Mouse (Mus musculus) neural tube, embryonic 14.5 days (tissue): ENCODE measurements at regions not wholly inside any gene's neighbourhood (a gene's known extent, or its start where the extent isn't known, plus 50 kb on each side); places are given as distances from the start of the nearest gene placed in this dataset.

Experiments
- ATAC-seq: fragments of 200-750 bp; cut with Nextera tagmentation; 2 replicates; pipeline ENCODE4 v1.8.0; 2017; ENCODE audit warnings: low read depth, mild to moderate bottlenecking, moderate TSS enrichment, moderate library complexity
- H3K27ac ChIP-seq: fragments of 300-500 bp; sonication (generic); 2 replicates; pipeline ENCODE4 v1.5.1; 2014; ENCODE audit warnings: low read depth, mild to moderate bottlenecking, control low read depth, low read length, moderate library complexity, mixed read lengths
- H3K27me3 ChIP-seq: fragments of 300-500 bp; sonication (generic); 2 replicates; pipeline ENCODE4 v1.6.1; 2014; ENCODE audit warnings: low read length; ENCODE audit not compliant: control insufficient read depth, insufficient read depth
- H3K36me3 ChIP-seq: fragments of 300-500 bp; sonication (generic); 2 replicates; pipeline ENCODE4 v1.6.1; 2014; ENCODE audit warnings: low read length, mixed read lengths; ENCODE audit not compliant: control insufficient read depth, insufficient read depth
- H3K4me1 ChIP-seq: fragments of 300-500 bp; sonication (generic); 2 replicates; pipeline ENCODE4 v1.6.1; 2014; ENCODE audit warnings: low read length; ENCODE audit not compliant: control insufficient read depth, insufficient read depth
- H3K4me2 ChIP-seq: fragments of 300-500 bp; sonication (generic); 2 replicates; pipeline ENCODE4 v1.6.1; 2014; ENCODE audit warnings: mild to moderate bottlenecking, low read depth, low read length, control low read depth
- H3K4me3 ChIP-seq: fragments of 300-500 bp; sonication (generic); 2 replicates; pipeline ENCODE4 v1.5.1; 2014; ENCODE audit warnings: low read depth, low read length, control low read depth, mixed read lengths
- H3K9ac ChIP-seq: fragments of 300-500 bp; sonication (generic); replicated peaks from 2 replicates; pipeline ENCODE4 v1.6.1; 2014; ENCODE audit warnings: low read depth, mild to moderate bottlenecking, control low read depth, low read length, mixed read lengths
- H3K9me3 ChIP-seq: fragments of 300-500 bp; sonication (generic); 2 replicates; pipeline ENCODE4 v1.6.1; 2016; ENCODE audit warnings: low read length; ENCODE audit not compliant: control insufficient read depth
- WGBS: fragments of 180-500 bp; shearing (Covaris S2); extraction: QIAGEN DNeasy Blood & Tissue Kit; methylation state at CpG from one replicate; pipeline ENCODE4 v1.1.7; 2014; 5-methylcytosine and 5-hydroxymethylcytosine counted together

- Histone ChIP-seq H3K9ac (no peak overlapping the region), H3K4me2 (no peak overlapping the region), H3K27me3 (no peaks in the 10 kb centered on the region), H3K27ac (no peak overlapping the region), H3K36me3 (no peaks in the 10 kb centered on the region), H3K9me3 (no peaks in the 10 kb centered on the region), H3K4me3 (no peak overlapping the region), H3K4me1 (no peaks in the 10 kb centered on the region)
- WGBS = 72% methylated on average over 1 of the region's 1 CpGs
- ATAC-seq = no peak
Measured at GRCm38 (mm10) chr8:80290311-80290710, 203.3 kb upstream of the Gypa start.

DNA sequence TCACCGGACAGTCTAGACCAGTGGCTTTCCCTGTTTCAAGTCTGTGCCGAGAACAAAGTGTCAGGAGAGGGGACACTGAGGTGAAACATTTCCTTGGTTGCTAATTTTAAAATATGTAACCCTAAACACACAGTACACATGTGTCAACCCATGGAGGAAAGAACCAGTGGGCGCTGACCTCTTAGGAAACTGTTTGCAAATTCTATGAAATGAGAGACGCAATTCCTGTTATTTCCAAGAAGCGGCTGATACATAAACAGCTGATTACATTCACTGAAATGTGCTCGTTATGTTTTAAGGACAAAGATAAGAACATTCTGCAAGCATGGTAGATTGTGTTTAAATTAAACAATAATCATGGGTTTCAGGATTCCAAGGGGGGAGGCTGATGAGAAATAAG, 204.3 kb upstream of the Gypa start:
- no peaks in the 10 kb centered on the region for H3K9me3 ChIP-seq
- H3K4me3 ChIP-seq = no peak overlapping the region
- H3K9ac ChIP-seq = no peak overlapping the region
- no peak overlapping the region for H3K27ac ChIP-seq
- 87% methylated on average over 6 of the region's 6 CpGs for WGBS
- H3K4me1 ChIP-seq = no peaks in the 10 kb centered on the region
- no peak overlapping the region for H3K4me2 ChIP-seq
- no peaks in the 10 kb centered on the region for H3K36me3 ChIP-seq
- H3K27me3 ChIP-seq = no peaks in the 10 kb centered on the region
- ATAC-seq = no peak

- H3K27me3 ChIP-seq = no peaks in the 10 kb centered on the region
- H3K4me3 ChIP-seq = no peak overlapping the region
- 39% methylated on average over 7 of the region's 7 CpGs for WGBS
- ATAC-seq = no peak
- H3K9me3 ChIP-seq = no peaks in the 10 kb centered on the region
- H3K27ac ChIP-seq = no peak overlapping the region
- no peak overlapping the region for H3K9ac ChIP-seq
- H3K4me2 ChIP-seq = no peak overlapping the region
- no peaks in the 10 kb centered on the region for H3K4me1 ChIP-seq
- no peaks in the 10 kb centered on the region for H3K36me3 ChIP-seq
Measured at GRCm38 (mm10) chr8:80268910-80269460, 211.2 kb upstream of the Hhip start.

GRCm38 (mm10) chr8:80264915-80265314, 207.1 kb upstream of the Hhip start:
- H3K9ac ChIP-seq = no peak overlapping the region
- H3K27ac ChIP-seq = no peak overlapping the region
- ATAC-seq = no peak
- no peaks in the 10 kb centered on the region for H3K9me3 ChIP-seq
- no peaks in the 10 kb centered on the region; the same call in 1 of the 2 replicates for H3K4me1 ChIP-seq
- H3K27me3 ChIP-seq = no peaks in the 10 kb centered on the region
- no peak overlapping the region for H3K4me3 ChIP-seq
- H3K4me2 ChIP-seq = no peak overlapping the region
- WGBS = 96% methylated on average over 2 of the region's 2 CpGs
- H3K36me3 ChIP-seq = no peaks in the 10 kb centered on the region

DNA sequence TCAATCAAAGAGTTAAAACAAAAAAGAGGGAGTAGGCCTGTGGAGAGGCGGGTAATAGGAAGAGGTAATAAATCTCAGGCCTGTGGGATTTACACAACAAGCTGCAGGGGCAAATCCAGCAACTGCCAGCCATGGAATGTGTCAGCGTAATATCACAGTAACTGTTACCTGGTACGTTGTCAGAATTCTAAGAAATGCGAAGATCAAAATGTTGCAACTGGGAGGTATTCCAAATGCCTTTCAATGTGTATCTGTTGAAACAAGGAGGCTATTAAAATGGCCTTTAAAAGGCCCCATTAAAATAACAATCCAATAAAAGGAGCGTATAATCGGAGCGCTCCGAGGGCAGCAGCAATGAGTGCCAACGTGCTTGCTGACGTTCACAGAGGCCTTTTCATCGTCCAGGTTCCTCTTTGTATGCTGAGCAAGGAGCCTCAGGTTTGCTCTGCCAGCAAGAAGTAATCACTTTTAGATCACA, 205.7 kb upstream of the Hhip start:
- Histone ChIP-seq H3K4me3 (no peak overlapping the region), H3K36me3 (no peaks in the 10 kb centered on the region), H3K9ac (no peak overlapping the region), H3K4me2 (no peak overlapping the region; the same call in 1 of the 2 replicates), H3K9me3 (no peaks in the 10 kb centered on the region), H3K4me1 (no peaks in the 10 kb centered on the region; the same call in 1 of the 2 replicates), H3K27ac (0 out of 2 replicates have a peak overlapping the region, but pooled peaks have one; percentile 3), H3K27me3 (no peaks in the 10 kb centered on the region)
- peak; percentile 87 for ATAC-seq
- 8% methylated on average over 11 of the region's 11 CpGs for WGBS

GRCm38 (mm10) chr8:80262911-80263310, 205.1 kb upstream of the Hhip start:
- Histone ChIP-seq H3K4me2 (no peak overlapping the region), H3K36me3 (no peaks in the 10 kb centered on the region), H3K27me3 (no peaks in the 10 kb centered on the region), H3K9me3 (no peaks in the 10 kb centered on the region), H3K4me1 (no peaks in the 10 kb centered on the region; the same call in 1 of the 2 replicates), H3K27ac (peak overlapping the region; percentile 36; the same call in 1 of the 2 replicates), H3K4me3 (no peak overlapping the region), H3K9ac (no peak overlapping the region)
- 54% methylated on average over 3 of the region's 3 CpGs for WGBS
- no peak; the same call in 1 of the 2 replicates for ATAC-seq

GRCm38 (mm10) chr8:80253541-80253940, 195.7 kb upstream of the Hhip start:
- no peak overlapping the region for H3K27ac ChIP-seq
- H3K4me2 ChIP-seq = no peak overlapping the region
- no peaks in the 10 kb centered on the region for H3K36me3 ChIP-seq
- no peaks in the 10 kb centered on the region for H3K27me3 ChIP-seq
- no peak overlapping the region for H3K9ac ChIP-seq
- ATAC-seq = no peak
- no peaks in the 10 kb centered on the region for H3K4me1 ChIP-seq
- H3K4me3 ChIP-seq = no peak overlapping the region
- 72% methylated on average over 4 of the region's 4 CpGs for WGBS
- no peaks in the 10 kb centered on the region for H3K9me3 ChIP-seq

DNA sequence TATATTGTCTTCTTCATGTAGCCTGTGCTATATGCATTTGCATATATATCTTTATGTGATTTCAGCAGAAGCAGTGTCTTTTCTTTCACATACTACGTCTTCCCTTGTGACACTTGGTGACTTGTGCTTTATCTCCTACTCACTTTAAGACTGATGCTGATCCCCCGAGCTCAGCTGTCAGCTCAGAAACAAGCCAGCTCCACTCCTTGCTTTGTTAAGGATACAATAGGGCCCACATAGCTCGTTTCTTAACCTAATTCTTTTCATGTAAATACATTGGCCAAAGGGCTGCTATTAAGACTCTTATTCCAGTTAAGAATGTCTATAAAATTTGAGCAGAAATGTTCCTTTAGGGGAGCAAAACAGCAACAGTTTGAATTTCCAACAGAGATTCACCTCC, 193.8 kb upstream of the Hhip start:
- Histone ChIP-seq H3K4me1 (no peaks in the 10 kb centered on the region), H3K9me3 (no peaks in the 10 kb centered on the region), H3K4me2 (no peak overlapping the region), H3K9ac (no peak overlapping the region), H3K4me3 (no peak overlapping the region), H3K36me3 (no peaks in the 10 kb centered on the region), H3K27me3 (no peaks in the 10 kb centered on the region), H3K27ac (no peak overlapping the region)
- 15% methylated on average over 3 of the region's 3 CpGs for WGBS
- no peak for ATAC-seq

- Histone ChIP-seq H3K4me2 (no peak overlapping the region), H3K9me3 (no peaks in the 10 kb centered on the region), H3K27ac (no peak overlapping the region), H3K9ac (no peak overlapping the region), H3K36me3 (no peaks in the 10 kb centered on the region), H3K4me3 (no peak overlapping the region), H3K4me1 (no peaks in the 10 kb centered on the region), H3K27me3 (no peaks in the 10 kb centered on the region)
- 82% methylated on average over 7 of the region's 7 CpGs for WGBS
- ATAC-seq = no peak
Measured at GRCm38 (mm10) chr8:80250305-80251161, 192.7 kb upstream of the Hhip start.
